Comparison of ENCODE assay signal across 17 mouse cellular contexts in the genomic region with DNA sequence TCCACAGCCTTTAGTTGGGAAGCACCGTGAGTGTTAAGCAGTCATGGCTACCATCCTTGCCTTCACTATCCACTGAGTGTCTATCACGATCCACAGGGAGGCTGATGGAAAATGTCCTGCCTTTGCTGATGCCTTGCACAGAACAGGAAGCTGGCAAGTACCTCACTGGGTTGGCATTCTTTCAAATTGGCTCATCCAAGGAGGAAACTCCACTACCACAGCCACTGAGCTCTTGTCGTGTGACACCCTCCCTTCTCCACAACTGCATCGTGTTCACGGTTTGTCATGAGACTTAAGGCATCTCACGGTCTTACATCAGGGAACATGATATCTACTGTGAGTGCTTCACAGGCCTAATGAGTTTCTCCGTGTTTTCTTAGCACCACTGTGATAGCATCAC. TPM values are rescaled to one million over a fixed set of nuclear protein-coding genes. Genes with fewer than 3 reads are reported as not detected.
A peak's percentile ranks its signal among the peaks of the same experiment; 100 is the strongest.
DNase-seq lines count a peak whose midpoint lies in the region; ATAC-seq lines count a peak whose summit lies in the region.
"Had no signal": no experiment of that assay in that cellular context is flagged by ENCODE, and none has a peak within 500 bp of the region (broad histone marks: within the 10 kb centered on the region; RNA-seq: fewer than 3 reads in every experiment).

No protein-coding gene starts in this region.

- H3K4me1 ChIP-seq in forebrain, embryonic 14.5 days (ENCODE audit: control insufficient read depth, insufficient read depth, low read length) = no peaks in the 10 kb centered on the region
- H3K4me1 ChIP-seq in forebrain, embryonic 12.5 days = no peaks in the 10 kb centered on the region
- H3K4me1 ChIP-seq: embryonic facial prominence, embryonic 12.5 days; neural tube, embryonic 15.5 days had no signal

- DNase-seq in forebrain, embryonic 14.5 days (ENCODE audit: low spot score) = peak; percentile 15
- DNase-seq in kidney, adult 9 months = peak; percentile 18
- DNase-seq in kidney, postnatal 14 days = no peak
- DNase-seq in brain, adult 2 months (ENCODE audit: low read depth, low spot score) = peak; percentile 44
- DNase-seq in thymus, postnatal 4 days = no peak
- DNase-seq in right cerebral cortex, postnatal 36 days (ENCODE audit: low spot score in 2 of 2) = no peak
- DNase-seq: adrenal gland, adult 8-10 months; forebrain, postnatal 0 days; liver; midbrain, embryonic 14.5 days; right cerebral cortex, postnatal 4 days had no signal

- H3K4me2 ChIP-seq in forebrain, embryonic 14.5 days (ENCODE audit: low read length) = no peak overlapping the region
- H3K4me2 ChIP-seq in forebrain, embryonic 12.5 days = no peak overlapping the region
- H3K4me2 ChIP-seq: embryonic facial prominence, embryonic 12.5 days; neural tube, embryonic 15.5 days had no signal

- no peaks in the 10 kb centered on the region for H3K36me3 ChIP-seq in forebrain, embryonic 14.5 days (ENCODE audit: control insufficient read depth, insufficient read depth, low read length)
- H3K36me3 ChIP-seq in forebrain, embryonic 12.5 days (replicated peaks) = no peaks in the 10 kb centered on the region
- no peaks in the 10 kb centered on the region for H3K36me3 ChIP-seq in macrophage (ENCODE audit: inconsistent target)
- H3K36me3 ChIP-seq: embryonic facial prominence, embryonic 12.5 days; neural tube, embryonic 15.5 days had no signal

- no peak for ATAC-seq in forebrain, embryonic 14.5 days
- ATAC-seq in forebrain, embryonic 12.5 days (ENCODE audit: low FRiP score) = no peak
- ATAC-seq: forebrain, postnatal 0 days; intestine, embryonic 16.5 days had no signal

- H3K4me3 ChIP-seq in forebrain, embryonic 14.5 days (ENCODE audit: low read depth, low read length) = no peak overlapping the region
- H3K4me3 ChIP-seq in forebrain, embryonic 12.5 days (replicated peaks) = no peak overlapping the region
- no peak overlapping the region for H3K4me3 ChIP-seq in macrophage (ENCODE audit: inconsistent target)
- H3K4me3 ChIP-seq: embryonic facial prominence, embryonic 12.5 days; neural tube, embryonic 15.5 days had no signal

- WGBS in forebrain, embryonic 14.5 days = 82% methylated on average over 7 of the region's 7 CpGs
- 92% methylated on average over 7 of the region's 7 CpGs for WGBS in forebrain, embryonic 12.5 days
- 24% methylated on average over 7 of the region's 7 CpGs for WGBS in macrophage (ENCODE audit: missing documents)

- no peak overlapping the region for H3K9ac ChIP-seq in forebrain, embryonic 14.5 days (ENCODE audit: low read length)
- H3K9ac ChIP-seq in forebrain, embryonic 12.5 days = no peak overlapping the region
- H3K9ac ChIP-seq: embryonic facial prominence, embryonic 12.5 days; forebrain, postnatal 0 days; neural tube, embryonic 15.5 days had no signal

- H3K27ac ChIP-seq in forebrain, embryonic 14.5 days (ENCODE audit: low read depth, low read length) = no peak overlapping the region
- H3K27ac ChIP-seq in forebrain, embryonic 12.5 days = no peak overlapping the region
- H3K27ac ChIP-seq in macrophage = peak overlapping the region; percentile 99
- H3K27ac ChIP-seq: embryonic facial prominence, embryonic 12.5 days; neural tube, embryonic 15.5 days; stomach, postnatal 0 days had no signal

- no peaks in the 10 kb centered on the region for H3K9me3 ChIP-seq in forebrain, embryonic 14.5 days (replicated peaks; ENCODE audit: control insufficient read depth, low read length)
- H3K9me3 ChIP-seq in forebrain, embryonic 12.5 days = no peaks in the 10 kb centered on the region
- H3K9me3 ChIP-seq: embryonic facial prominence, embryonic 12.5 days; neural tube, embryonic 15.5 days had no signal

- H3K27me3 ChIP-seq in forebrain, embryonic 14.5 days (replicated peaks; ENCODE audit: control insufficient read depth, insufficient read depth, low read length) = no peaks in the 10 kb centered on the region
- H3K27me3 ChIP-seq in forebrain, embryonic 12.5 days = no peaks in the 10 kb centered on the region
- H3K27me3 ChIP-seq: embryonic facial prominence, embryonic 12.5 days; neural tube, embryonic 15.5 days had no signal

- H3K79me2 ChIP-seq in macrophage (ENCODE audit: inconsistent target) = peaks cover 77% of the 10 kb centered on the region

RNA-seq across cellular contexts. Expression of a gene that starts 22.9 kb away (rescaled TPM):
- 0.06 TPM in 1 of 2 replicates, not detected in the other for polyA plus RNA-seq in forebrain, embryonic 14.5 days (2014; fragmentation: Nextera tagmentation; extraction: Ambion mirVana)
- 0.93 and 2.5 TPM in 2 replicates for polyA plus RNA-seq in forebrain, embryonic 12.5 days (2016; fragmentation: Nextera tagmentation; extraction: Ambion mirVana)
- total RNA-seq in macrophage (2018; cell fraction: chromatin; rRNA removed) = 100 to 1,000 TPM in 16 of 26 experiments, 10 to 100 TPM in 10; 50.5 to 292 (median 131) TPM
- total RNA-seq in macrophage (2018; cell fraction: cytosol; rRNA removed) = 10 to 100 TPM in 24 of 26 experiments, 1 to 10 TPM in 2; 9.9 to 42.6 (median 30.2) TPM
- 100 to 1,000 TPM in 13 of 26 experiments, 10 to 100 TPM in 13; 40.9 to 193 (median 96.7) TPM for total RNA-seq in macrophage (2018; cell fraction: nucleus; rRNA removed)
- polyA plus RNA-seq in macrophage (2018) = 21.2 to 41.0 TPM (median 29.4 TPM) in 3 replicates
- total RNA-seq: forebrain, postnatal 0 days had no signal

Comparison
In these comparisons a context has a peak if more than half of its experiments do, and no peak if none do; other contexts are left out.
1. DNase-seq: peak in forebrain, embryonic 14.5 days (single experiment), kidney, adult 9 months (single experiment) and brain, adult 2 months (single experiment); none in kidney, postnatal 14 days (single experiment), thymus, postnatal 4 days (single experiment) and right cerebral cortex, postnatal 36 days (0 of 2).